Mouse (Mus musculus): ENCODE results near the gene Bag1.
A peak's percentile ranks its signal among the peaks of the same experiment; 100 is the strongest.
"Not testable (repeated sequence)": the region's sequence is repeated elsewhere in the genome, so short reads cannot be mapped to it uniquely, and the experiment has no call there.

Gene Bag1

GRCm38 (mm10) chr4:40936175-40936839, 11.8 kb downstream of the Bag1 start:
- no peak for DNase-seq (ENCODE audit: low read depth in 2 of 2, low spot score in 2 of 2)

DNA sequence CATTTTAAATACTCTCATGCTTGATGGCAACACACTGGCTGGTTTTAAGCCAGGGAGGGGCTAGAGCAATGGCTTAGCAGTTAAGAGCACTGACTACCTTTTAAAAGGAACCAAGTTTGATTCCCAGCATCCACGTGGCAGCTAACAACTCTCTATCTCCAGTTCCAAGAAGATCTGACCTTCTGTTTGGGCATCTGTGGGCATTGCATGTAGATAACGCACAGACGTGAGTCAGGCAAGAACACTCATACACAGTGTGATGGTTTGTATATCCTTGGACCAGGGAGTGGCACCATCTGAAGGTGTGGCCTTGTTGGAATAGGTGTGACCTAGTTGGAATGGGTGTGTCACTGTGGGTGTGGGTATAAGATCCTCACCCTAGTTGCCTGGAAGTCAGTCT, 13.7 kb downstream of the Bag1 start:
- DNase-seq (ENCODE audit: low read depth in 2 of 2, low spot score in 2 of 2): not testable (repeated sequence)

- DNase-seq (ENCODE audit: low read depth in 2 of 2, low spot score in 2 of 2): no peak
These were observed 14.4 kb downstream of the Bag1 start for GRCm38 (mm10) chr4:40933694-40934093.

GRCm38 (mm10) chr4:40929046-40929445, 19.0 kb downstream of the Bag1 start:
- DNase-seq (ENCODE audit: low read depth in 2 of 2, low spot score in 2 of 2): no peak

DNA sequence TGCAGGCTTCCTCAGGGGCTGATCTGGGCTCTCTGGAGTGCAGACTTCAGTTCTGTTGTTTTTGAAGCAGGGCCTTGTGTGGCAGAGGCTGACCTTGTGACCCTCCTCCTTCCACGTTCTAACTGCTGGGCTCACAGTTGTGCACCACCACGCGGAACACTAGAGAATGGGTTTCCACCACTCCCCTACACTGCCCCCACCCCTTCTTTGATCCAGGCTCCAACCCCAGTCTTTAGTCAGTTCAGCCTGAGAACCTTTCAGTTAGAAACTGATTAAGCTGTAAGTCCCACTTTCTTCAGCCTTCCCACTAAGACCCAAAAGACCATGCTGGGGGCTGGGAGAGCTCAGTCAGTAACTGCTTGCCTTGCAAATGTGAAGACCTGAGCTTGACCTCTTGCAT, 22.5 kb downstream of the Bag1 start:
- DNase-seq (ENCODE audit: low read depth in 2 of 2, low spot score in 2 of 2): no peak

DNA sequence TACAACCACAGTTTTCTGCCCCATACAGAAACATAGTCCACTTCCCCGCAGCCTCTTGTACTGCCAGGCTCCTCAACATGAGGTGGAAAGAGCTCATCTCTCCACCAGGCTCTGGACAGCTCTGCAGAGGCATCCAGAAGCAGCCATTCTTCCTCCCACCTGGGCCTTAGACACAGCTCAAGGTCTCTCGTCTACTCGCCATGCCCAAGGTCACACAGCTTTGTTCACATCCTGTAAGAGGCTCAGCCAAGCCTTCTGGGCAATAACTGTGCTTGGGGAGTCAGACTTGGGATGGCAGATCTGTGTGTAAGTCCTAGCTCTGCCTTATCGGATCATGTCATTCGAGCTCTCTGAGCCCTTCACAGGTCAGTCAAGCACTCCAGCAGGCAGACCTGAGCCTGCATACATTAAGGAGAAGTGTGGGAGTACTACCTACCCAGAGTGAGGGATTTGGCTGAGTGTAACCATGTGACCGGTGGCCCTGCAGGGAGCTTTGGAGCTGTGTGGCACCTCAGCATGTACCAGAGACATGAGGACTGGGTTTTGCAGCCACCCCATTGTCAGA, 24.9 kb downstream of the Bag1 start:
- no peak for DNase-seq (ENCODE audit: low read depth in 2 of 2, low spot score in 2 of 2)

DNA sequence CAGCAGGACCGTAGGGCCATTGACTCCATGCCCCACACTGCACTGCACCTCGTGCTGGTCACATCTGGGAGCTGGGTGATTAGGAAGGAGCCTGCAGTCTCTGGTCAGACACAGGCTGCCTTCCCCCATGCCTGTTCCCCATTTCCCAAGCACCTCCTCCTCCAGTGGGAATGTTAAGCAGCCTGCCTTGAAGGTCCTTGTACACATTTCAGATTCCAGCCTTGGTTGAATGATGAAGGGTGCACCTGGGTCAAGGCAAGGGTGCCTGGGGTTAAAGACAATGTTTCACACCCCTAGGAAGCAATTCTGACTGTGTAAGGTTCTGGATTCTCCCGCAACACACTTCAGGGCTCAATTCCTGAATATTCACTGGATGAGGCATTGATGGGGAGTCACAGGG, 26.8 kb downstream of the Bag1 start:
- no peak for DNase-seq (ENCODE audit: low read depth in 2 of 2, low spot score in 2 of 2)

- no peak for DNase-seq (ENCODE audit: low read depth in 2 of 2, low spot score in 2 of 2)
These were observed 27.5 kb downstream of the Bag1 start for GRCm38 (mm10) chr4:40920576-40920975.

GRCm38 (mm10) chr4:40919785-40920184, 28.3 kb downstream of the Bag1 start, which contains the start of gene Spink4:
Spink4 (plus strand) TSS chr4:40920052.
- DNase-seq (ENCODE audit: low read depth in 2 of 2, low spot score in 2 of 2): no peak

GRCm38 (mm10) chr4:40916592-40917155, 31.4 kb downstream of the Bag1 start:
- no peak for DNase-seq (ENCODE audit: low read depth in 2 of 2, low spot score in 2 of 2)

DNA sequence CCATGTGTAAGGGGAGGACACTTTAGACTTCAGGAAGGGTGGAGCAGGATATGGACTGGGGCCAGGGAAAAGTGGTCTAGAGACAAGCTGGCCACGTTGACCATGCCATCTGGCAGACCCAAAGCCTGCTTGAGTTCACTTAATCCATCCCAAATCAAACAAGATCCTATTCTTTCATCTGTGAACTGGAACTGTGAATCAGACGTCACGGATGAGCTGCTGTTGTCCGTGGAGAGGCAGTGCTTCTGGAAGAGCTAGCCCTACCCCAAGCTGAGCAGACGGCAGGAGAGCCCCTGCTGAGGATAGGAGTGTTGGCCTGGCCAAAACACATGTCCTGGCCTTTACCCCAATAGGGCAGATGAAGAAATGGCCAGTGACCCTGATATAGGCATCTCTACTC, 32.1 kb downstream of the Bag1 start:
- DNase-seq (ENCODE audit: low read depth in 2 of 2, low spot score in 2 of 2): no peak

DNA sequence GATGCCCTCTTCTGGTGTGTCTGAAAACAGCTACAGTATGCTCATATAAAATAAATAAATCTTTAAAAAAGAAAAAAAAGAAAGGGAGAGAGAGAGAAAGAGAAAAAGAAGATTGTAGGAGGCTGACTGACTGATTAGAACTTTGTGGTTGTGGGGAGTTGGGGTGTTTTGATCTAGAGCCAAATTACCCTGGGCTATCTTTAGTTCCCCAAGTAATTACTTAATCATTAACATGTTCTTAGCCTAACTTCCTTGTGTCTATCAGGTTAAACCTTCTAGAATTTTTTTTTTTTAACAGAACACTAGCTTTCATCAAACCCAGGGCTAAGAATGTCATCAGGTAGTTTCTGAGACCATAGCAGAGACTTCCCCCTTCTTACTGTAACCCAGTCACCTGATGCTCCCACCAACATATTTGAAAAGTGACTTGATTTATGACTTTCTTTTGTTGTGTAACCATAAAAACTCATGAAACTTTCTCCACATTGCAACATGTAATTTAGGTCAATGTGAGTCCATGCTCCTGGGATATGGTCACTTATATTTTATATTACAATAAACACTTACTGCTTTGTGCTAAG, 33.7 kb downstream of the Bag1 start:
- no peak for DNase-seq (ENCODE audit: low read depth in 2 of 2, low spot score in 2 of 2)

- DNase-seq (ENCODE audit: low read depth in 2 of 2, low spot score in 2 of 2): no peak
These were observed 39.7 kb downstream of the Bag1 start for GRCm38 (mm10) chr4:40908261-40908969.

- DNase-seq (ENCODE audit: low read depth in 2 of 2, low spot score in 2 of 2): peak in 1 of 2 experiments; percentile 43
These were observed 41.8 kb downstream of the Bag1 start for GRCm38 (mm10) chr4:40906298-40906697.

DNA sequence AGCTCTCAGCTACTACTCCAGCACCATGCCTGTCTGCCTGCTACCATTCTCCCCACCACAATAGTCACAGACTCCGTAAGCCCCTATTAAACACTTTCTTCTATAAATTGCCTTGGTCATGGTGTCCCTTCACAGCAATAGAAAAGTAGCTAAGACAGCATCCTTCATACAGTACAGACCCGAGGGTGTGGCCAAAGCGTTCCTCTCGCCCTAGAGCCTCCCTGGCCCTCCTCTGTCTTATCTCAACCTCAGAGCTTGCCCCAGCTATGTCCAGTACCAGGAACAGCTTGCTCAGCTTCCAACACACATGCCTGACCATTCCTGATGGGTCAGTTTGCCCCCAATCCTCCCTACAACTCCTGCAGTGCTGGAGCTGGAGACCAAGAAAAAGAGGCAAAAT, 47.5 kb downstream of the Bag1 start:
- DNase-seq (ENCODE audit: low read depth in 2 of 2, low spot score in 2 of 2): no peak

DNA sequence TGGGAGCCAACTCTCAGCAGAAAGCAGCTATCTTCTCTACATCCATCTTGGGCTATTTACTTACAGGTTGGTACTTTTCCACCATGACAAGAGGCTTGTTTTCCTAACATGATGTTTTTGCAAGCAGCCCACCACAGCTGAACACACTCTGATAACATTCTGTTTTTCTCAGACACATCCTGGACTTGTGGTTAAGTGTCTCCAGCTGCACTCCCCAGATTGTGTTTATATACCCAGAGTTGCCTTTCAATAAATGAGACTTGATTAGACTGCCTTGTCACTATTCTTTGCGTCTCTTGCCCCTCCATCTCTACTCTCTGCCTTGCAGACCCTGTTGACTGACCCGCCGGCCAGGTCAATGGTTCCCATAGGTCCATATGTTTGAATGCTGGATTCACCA, 48.0 kb downstream of the Bag1 start:
- no peak for DNase-seq (ENCODE audit: low read depth in 2 of 2, low spot score in 2 of 2)

GRCm38 (mm10) chr4:40899264-40899663, 48.8 kb downstream of the Bag1 start:
- DNase-seq (ENCODE audit: low read depth in 2 of 2, low spot score in 2 of 2): no peak

DNA sequence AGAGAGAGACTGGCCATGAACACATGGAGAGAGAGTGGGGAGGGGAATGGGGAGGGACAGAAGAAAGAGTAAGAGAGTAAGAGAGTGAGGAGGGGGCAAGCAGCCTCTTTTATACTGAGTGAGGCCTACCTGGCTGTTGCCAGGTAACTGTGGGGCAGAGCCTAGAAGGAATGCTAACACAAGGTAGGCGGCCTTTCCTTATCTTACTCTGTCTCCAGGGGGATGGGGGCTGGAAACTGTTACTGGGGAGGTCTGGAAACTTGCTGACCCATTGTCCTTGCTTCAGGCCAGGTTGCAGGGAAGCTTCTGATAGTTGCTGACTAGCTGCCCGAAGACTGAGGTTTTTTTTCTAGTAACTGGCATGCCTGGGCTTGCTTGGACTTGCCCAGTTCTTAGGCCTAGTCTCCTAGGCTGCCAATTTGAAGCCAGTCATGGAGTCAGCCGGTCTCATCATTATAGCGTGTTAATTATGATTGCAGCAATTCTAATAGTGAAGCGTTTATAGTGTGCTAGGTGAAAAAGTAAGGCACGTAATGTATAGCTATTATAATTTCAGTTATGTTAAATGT, 49.5 kb downstream of the Bag1 start:
- no peak for DNase-seq (ENCODE audit: low read depth in 2 of 2, low spot score in 2 of 2)

DNA sequence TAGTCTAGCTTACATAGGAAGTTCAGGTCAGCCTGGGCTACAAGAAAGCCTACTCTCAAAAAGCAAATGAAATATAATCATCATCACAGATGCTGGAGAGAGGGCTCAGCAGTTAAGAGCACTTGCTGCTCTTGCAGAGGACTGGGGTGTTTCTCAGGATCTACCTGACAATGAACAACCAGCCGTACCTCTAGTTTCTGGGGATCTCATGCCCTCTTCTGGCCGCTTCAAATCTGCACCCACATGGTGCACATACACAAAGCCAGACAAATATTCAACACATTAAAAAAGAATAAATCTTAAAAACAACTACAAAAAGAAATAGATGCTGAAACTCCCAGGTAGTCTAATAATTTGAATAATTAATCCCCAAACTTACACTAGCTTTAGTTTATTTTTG, 52.4 kb downstream of the Bag1 start:
- no peak for DNase-seq (ENCODE audit: low read depth in 2 of 2, low spot score in 2 of 2)

DNA sequence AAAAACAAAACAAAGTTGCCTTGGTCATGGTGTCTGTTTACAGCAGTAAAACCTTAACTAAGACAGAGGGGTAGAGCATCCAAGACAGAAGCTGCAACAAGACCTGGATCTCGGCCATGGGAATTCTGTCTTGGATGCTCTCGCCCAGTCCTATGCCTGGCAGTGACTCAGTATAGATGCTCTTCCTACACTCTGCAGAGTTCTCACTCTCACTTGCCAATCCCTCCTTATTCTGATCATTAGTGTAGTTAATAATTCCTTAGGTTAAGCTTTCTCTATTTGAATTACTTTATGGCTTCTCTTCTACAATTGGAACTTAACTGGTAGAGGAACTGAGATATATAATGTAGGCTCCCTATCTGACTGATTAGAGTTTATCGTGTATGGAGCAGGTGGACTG, 53.0 kb downstream of the Bag1 start:
- DNase-seq (ENCODE audit: low read depth in 2 of 2, low spot score in 2 of 2): no peak

DNA sequence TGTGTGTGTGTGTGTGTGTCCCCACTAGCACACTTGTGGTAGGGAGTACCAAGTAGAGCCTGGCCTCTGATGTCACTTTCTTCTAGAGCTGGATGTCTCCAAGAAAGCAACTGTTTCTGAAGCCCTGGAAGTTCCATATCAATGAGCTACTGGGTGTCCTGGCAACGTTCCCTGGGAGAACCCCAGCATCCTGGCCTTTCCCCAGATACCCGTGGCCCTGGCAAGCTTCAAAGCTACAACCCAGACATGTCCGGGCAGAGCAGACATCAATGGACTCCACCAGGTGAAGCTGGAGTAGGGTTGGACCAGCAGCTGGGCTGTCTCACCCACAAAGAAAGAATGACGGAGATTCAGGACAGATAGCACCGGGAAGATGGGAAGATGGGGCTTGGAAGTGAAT, 56.9 kb downstream of the Bag1 start:
- no peak for DNase-seq (ENCODE audit: low read depth in 2 of 2, low spot score in 2 of 2)

DNA sequence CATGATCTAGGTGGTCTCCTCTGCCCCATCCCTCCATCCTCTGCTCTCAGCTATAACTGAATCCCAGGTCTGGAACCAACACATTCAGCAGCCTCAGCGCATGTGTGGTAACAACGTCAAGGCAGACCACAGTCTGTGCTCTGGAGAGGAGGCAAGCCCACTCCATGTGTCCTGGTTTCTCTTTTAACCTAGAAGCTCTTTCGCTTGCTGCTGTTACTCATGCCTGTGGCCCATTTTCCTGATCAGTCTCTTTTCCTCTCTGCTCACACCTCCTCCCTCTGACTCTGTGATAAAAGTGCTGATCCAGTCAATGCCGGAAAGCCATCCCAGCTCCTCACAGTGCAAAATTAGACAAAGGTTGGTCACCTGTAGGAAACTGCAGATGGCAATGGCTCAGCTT, 58.1 kb downstream of the Bag1 start:
- no peak for DNase-seq (ENCODE audit: low read depth in 2 of 2, low spot score in 2 of 2)

Measured in CD8-positive naive resting alpha-beta T cell, adult 2 months (primary cell).